Comparison of ENCODE assay signal across 7 mouse cellular contexts in the genomic region with DNA sequence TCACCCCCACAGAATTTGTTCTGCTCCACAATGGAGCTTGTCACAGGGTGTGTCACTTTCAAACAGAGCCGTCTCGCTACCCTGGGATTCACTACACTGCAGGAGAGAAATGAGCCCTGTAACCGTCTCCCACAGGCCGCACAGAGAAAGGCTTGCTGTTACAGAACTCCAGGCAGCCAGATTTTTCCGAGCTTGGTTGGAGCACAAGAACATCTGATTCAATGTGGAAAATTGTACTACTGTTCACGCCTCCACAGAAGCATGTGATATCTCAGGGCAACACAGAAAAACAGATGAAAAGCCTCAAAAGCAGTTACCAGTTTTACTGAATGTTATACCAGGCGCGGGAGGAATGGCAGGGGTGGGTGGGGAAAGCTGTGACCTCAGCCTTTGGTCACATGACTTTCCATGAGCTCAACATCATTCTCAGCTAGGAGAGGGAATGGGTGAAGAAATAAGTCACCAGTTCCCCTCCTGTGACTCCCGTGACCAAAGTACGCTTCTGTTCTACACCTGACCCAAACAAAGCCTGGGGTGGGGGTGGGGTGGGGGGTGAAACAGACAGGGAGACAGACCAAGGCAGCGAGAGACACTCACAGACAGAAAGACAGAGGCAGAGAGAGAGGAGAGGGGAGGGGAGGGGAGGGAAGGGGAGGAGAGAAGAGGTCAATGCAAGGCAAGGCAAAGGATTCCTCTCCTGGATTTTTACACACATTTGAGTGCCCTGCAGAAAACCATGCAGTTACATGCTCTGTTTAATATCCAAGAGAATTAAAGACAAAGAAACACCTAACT. TPM values are rescaled to one million over a fixed set of nuclear protein-coding genes. Genes with fewer than 3 reads are reported as not detected.
DNase-seq lines count a peak whose midpoint lies in the region; ATAC-seq lines count a peak whose summit lies in the region.

No protein-coding gene starts in this region.

- DNase-seq in ZHBTc4 (ENCODE audit: low read depth, low spot score), result peak; percentile 47
- peak; percentile 58 for DNase-seq in embryonic facial prominence, embryonic 14.5 days (ENCODE audit: low spot score)
- peak; percentile 73 for DNase-seq in layer of hippocampus, adult 9-10 months (ENCODE audit: low spot score)
- peak; percentile 59 for DNase-seq in lung, postnatal 10 days
- no peak for DNase-seq in ovary, postnatal 14 days (ENCODE audit: low spot score)

- 27% methylated on average over 11 of the region's 11 CpGs for WGBS in embryonic facial prominence, embryonic 14.5 days
- 9% methylated on average over 11 of the region's 11 CpGs for WGBS in hindbrain, embryonic 12.5 days
- 36% methylated on average over 11 of the region's 11 CpGs for WGBS in stomach, embryonic 15.5 days

- ATAC-seq in embryonic facial prominence, embryonic 14.5 days (ENCODE audit: low read depth), result peak; percentile 72; the same call in 1 of the 2 replicates
- ATAC-seq in hindbrain, embryonic 12.5 days (ENCODE audit: low FRiP score), result peak; percentile 86
- ATAC-seq in stomach, embryonic 15.5 days (ENCODE audit: insufficient read depth, low FRiP score, low read depth), result 0 out of 2 replicates have a peak, but pooled peaks have one; percentile 14

- H3K4me3 ChIP-seq in embryonic facial prominence, embryonic 14.5 days (ENCODE audit: low read depth, low read length), result 0 out of 2 replicates have a peak overlapping the region, but pooled peaks have one; percentile 6
- H3K4me3 ChIP-seq in hindbrain, embryonic 12.5 days, result peak overlapping the region; percentile 21
- H3K4me3 ChIP-seq in stomach, embryonic 15.5 days (replicated peaks), result no peak overlapping the region

- H3K4me1 ChIP-seq in embryonic facial prominence, embryonic 14.5 days (ENCODE audit: control insufficient read depth, insufficient read depth, low read length), result peaks cover 5% of the 10 kb centered on the region
- peaks cover 23% of the 10 kb centered on the region for H3K4me1 ChIP-seq in hindbrain, embryonic 12.5 days
- H3K4me1 ChIP-seq in stomach, embryonic 15.5 days, result no peaks in the 10 kb centered on the region

- H3K9ac ChIP-seq in embryonic facial prominence, embryonic 14.5 days (ENCODE audit: low read depth, low read length), result peak overlapping the region; percentile 30; the same call in 1 of the 2 replicates
- H3K9ac ChIP-seq in hindbrain, embryonic 12.5 days, result peak overlapping the region; percentile 53; the same call in 1 of the 2 replicates
- H3K9ac ChIP-seq in stomach, embryonic 15.5 days, result no peak overlapping the region

- no peak overlapping the region; the same call in 1 of the 2 replicates for H3K27ac ChIP-seq in embryonic facial prominence, embryonic 14.5 days (replicated peaks; ENCODE audit: low read depth, low read length)
- H3K27ac ChIP-seq in hindbrain, embryonic 12.5 days, result peak overlapping the region; percentile 70
- H3K27ac ChIP-seq in stomach, embryonic 15.5 days, result no peak overlapping the region

- no peaks in the 10 kb centered on the region for H3K9me3 ChIP-seq in embryonic facial prominence, embryonic 14.5 days (ENCODE audit: control insufficient read depth, low read length)
- H3K9me3 ChIP-seq in hindbrain, embryonic 12.5 days (replicated peaks), result no peaks in the 10 kb centered on the region
- no peaks in the 10 kb centered on the region for H3K9me3 ChIP-seq in stomach, embryonic 15.5 days

- H3K4me2 ChIP-seq in embryonic facial prominence, embryonic 14.5 days (ENCODE audit: low read depth, low read length), result peak overlapping the region; percentile 31
- peak overlapping the region; percentile 45 for H3K4me2 ChIP-seq in hindbrain, embryonic 12.5 days (replicated peaks)
- H3K4me2 ChIP-seq in stomach, embryonic 15.5 days, result peak overlapping the region; percentile 12

- no peaks in the 10 kb centered on the region for H3K36me3 ChIP-seq in embryonic facial prominence, embryonic 14.5 days (ENCODE audit: control insufficient read depth, insufficient read depth, low read length)
- H3K36me3 ChIP-seq in hindbrain, embryonic 12.5 days, result no peaks in the 10 kb centered on the region
- no peaks in the 10 kb centered on the region for H3K36me3 ChIP-seq in stomach, embryonic 15.5 days

- H3K27me3 ChIP-seq in embryonic facial prominence, embryonic 14.5 days (replicated peaks; ENCODE audit: control insufficient read depth, insufficient read depth, low read length), result no peaks in the 10 kb centered on the region
- H3K27me3 ChIP-seq in hindbrain, embryonic 12.5 days, result no peaks in the 10 kb centered on the region
- H3K27me3 ChIP-seq in stomach, embryonic 15.5 days (replicated peaks), result no peaks in the 10 kb centered on the region

RNA-seq across cellular contexts. Expression of gene Aig1, which starts 7.5 kb away (rescaled TPM):
- polyA plus RNA-seq in embryonic facial prominence, embryonic 14.5 days (2014; fragmentation: Nextera tagmentation; extraction: Ambion mirVana), result 35.8 and 36.1 TPM in 2 replicates
- polyA plus RNA-seq in hindbrain, embryonic 12.5 days (2016; fragmentation: Nextera tagmentation; extraction: Ambion mirVana), result 39.9 and 43.1 TPM in 2 replicates
- polyA plus RNA-seq in stomach, embryonic 15.5 days (2015; fragmentation: Nextera tagmentation; extraction: Ambion mirVana), result 43.9 and 45.9 TPM in 2 replicates

Comparison
In these comparisons a context has a peak if more than half of its experiments do, and no peak if none do; other contexts are left out.
1. ATAC-seq: peak in every context shown above with its lines; median percentile 86 in hindbrain, embryonic 12.5 days; 72 in embryonic facial prominence, embryonic 14.5 days; 14 in stomach, embryonic 15.5 days.